Mouse (Mus musculus) CH12.LX (cell line): ENCODE measurements around the gene Synpo2l. TPM values are rescaled to one million over a fixed set of nuclear protein-coding genes. Genes with fewer than 3 reads are reported as not detected.

Experiments used
- DNase-seq: peaks from one replicate; pipeline ENCODE4 v3.0.0-alpha.2; 2013; ENCODE audit errors: extremely low read depth
- H3K27ac ChIP-seq: 2 replicates; pipeline ENCODE4 v1.5.1; 2012; ENCODE audit warnings: low read depth, mild to moderate bottlenecking, control low read depth, moderate library complexity; ENCODE audit not compliant: insufficient read depth
- H3K27me3 ChIP-seq: replicated peaks from 2 replicates; pipeline ENCODE3; 2012; ENCODE audit warnings: inconsistent platforms
- H3K36me3 ChIP-seq, 2 experiments: replicated peaks in 1 of 2; 2 replicates each; pipeline versions ENCODE3 to v1.6.1; 2012; ENCODE audit warnings: inconsistent platforms in 1 of 2, low read length in 1 of 2, mild to moderate bottlenecking in 1 of 2, mixed read lengths in 1 of 2, moderate library complexity in 1 of 2; ENCODE audit not compliant: control insufficient read depth in 1 of 2, insufficient read depth in 1 of 2
- H3K4me1 ChIP-seq, 2 experiments: 2 replicates each; pipeline ENCODE4 v1.6.1; 2012; ENCODE audit warnings: inconsistent platforms in 1 of 2, moderate library complexity in 1 of 2; ENCODE audit not compliant: insufficient read depth in 2 of 2, control insufficient read depth in 1 of 2
- H3K4me2 ChIP-seq: 2 replicates; pipeline ENCODE4 v1.6.1; 2012; ENCODE audit warnings: low read depth, mild to moderate bottlenecking, control low read depth; ENCODE audit not compliant: poor library complexity, insufficient read depth, severe bottlenecking
- H3K4me3 ChIP-seq, 3 experiments: fragments of 150-350 bp in 1 of 3; sonication (generic) in 1 of 3; replicated peaks in 1 of 3; 2 replicates each; pipeline versions ENCODE3 to v1.5.1; 2011 to 2012; ENCODE audit warnings: low read depth in 2 of 3, low read length in 2 of 3, mild to moderate bottlenecking in 2 of 3, moderate library complexity in 2 of 3, control low read depth in 1 of 3, improper control_type of control experiment in 1 of 3, inconsistent platforms in 1 of 3, mixed read lengths in 1 of 3; ENCODE audit not compliant: poor library complexity in 1 of 3
- H3K79me2 ChIP-seq: replicated peaks from 2 replicates; pipeline ENCODE4 v1.6.1; 2012; ENCODE audit warnings: mild to moderate bottlenecking, moderate library complexity; ENCODE audit not compliant: control insufficient read depth, poor library complexity, insufficient read depth, severe bottlenecking; ENCODE audit errors: extremely low read depth
- H3K9ac ChIP-seq: 2 replicates; pipeline ENCODE4 v1.6.1; 2012; ENCODE audit warnings: low read depth, mild to moderate bottlenecking, control low read depth, moderate library complexity; ENCODE audit not compliant: insufficient read depth
- H3K9me3 ChIP-seq: replicated peaks from 2 replicates; pipeline ENCODE3; 2012; ENCODE audit warnings: low read length, inconsistent platforms, mixed read lengths
- CHD1 ChIP-seq: IDR thresholded peaks from 2 replicates; pipeline ENCODE4 v1.6.1; 2012; ENCODE audit warnings: low read depth, low read length, improper control_type of control experiment, inconsistent platforms
- E2F4 ChIP-seq: IDR thresholded peaks from 2 replicates; pipeline ENCODE4 v1.6.1; 2011; ENCODE audit warnings: low read depth, low read length, improper control_type of control experiment; ENCODE audit not compliant: insufficient replicate concordance
- EP300 ChIP-seq: IDR thresholded peaks from 2 replicates; pipeline ENCODE4 v1.6.1; 2011; ENCODE audit warnings: low read length, improper control_type of control experiment
- IRF4 ChIP-seq: IDR thresholded peaks from 2 replicates; pipeline ENCODE4 v1.6.1; 2014; ENCODE audit warnings: low read depth, mild to moderate bottlenecking, inconsistent platforms, low read length, improper control_type of control experiment
- JUN ChIP-seq: IDR thresholded peaks from 2 replicates; pipeline ENCODE4 v1.6.1; 2011; ENCODE audit warnings: low read depth, mild to moderate bottlenecking, low read length, improper control_type of control experiment, moderate library complexity; ENCODE audit not compliant: insufficient read depth
- MAZ ChIP-seq: IDR thresholded peaks from 2 replicates; pipeline ENCODE4 v1.6.1; 2012; ENCODE audit warnings: low read depth, mild to moderate bottlenecking, inconsistent platforms, low read length, improper control_type of control experiment, moderate library complexity
- MEF2A ChIP-seq: IDR thresholded peaks from 2 replicates; pipeline ENCODE4 v1.6.1; 2014; ENCODE audit warnings: low read depth, mild to moderate bottlenecking, inconsistent platforms, low read length, improper control_type of control experiment, borderline replicate concordance
- NRF1 ChIP-seq: IDR thresholded peaks from 2 replicates; pipeline ENCODE4 v1.6.1; 2014; ENCODE audit warnings: low read depth, mild to moderate bottlenecking, inconsistent platforms, low read length, improper control_type of control experiment, moderate library complexity
- PAX5 ChIP-seq: IDR thresholded peaks from 2 replicates; pipeline ENCODE4 v1.6.1; 2012; ENCODE audit warnings: low read length, inconsistent platforms, mixed read lengths
- POLR2AphosphoS2 ChIP-seq: IDR thresholded peaks from 2 replicates; pipeline ENCODE4 v1.6.1; 2011; ENCODE audit warnings: low read depth, low read length, improper control_type of control experiment
- RAD21 ChIP-seq: IDR thresholded peaks from 2 replicates; pipeline ENCODE4 v1.6.1; 2011; ENCODE audit warnings: low read depth, mild to moderate bottlenecking, low read length, improper control_type of control experiment, moderate library complexity
- RCOR1 ChIP-seq: conservative IDR thresholded peaks from 2 replicates; pipeline ENCODE4 v1.6.1; 2012; ENCODE audit warnings: low read depth, mild to moderate bottlenecking, inconsistent platforms, low read length, improper control_type of control experiment
- SIN3A ChIP-seq: IDR thresholded peaks from 2 replicates; pipeline ENCODE4 v1.6.1; 2012; ENCODE audit warnings: low read length, improper control_type of control experiment, inconsistent platforms
- TCF12 ChIP-seq: IDR thresholded peaks from 2 replicates; pipeline ENCODE4 v1.6.1; 2014; ENCODE audit warnings: low read depth, mild to moderate bottlenecking, inconsistent platforms, low read length, improper control_type of control experiment
- UBTF ChIP-seq: IDR thresholded peaks from 2 replicates; pipeline ENCODE4 v1.6.1; 2012; ENCODE audit warnings: low read depth, mild to moderate bottlenecking, inconsistent platforms, low read length, improper control_type of control experiment, moderate library complexity
- USF1 ChIP-seq: IDR thresholded peaks from 2 replicates; pipeline ENCODE4 v1.6.1; 2014; ENCODE audit warnings: low read depth, mild to moderate bottlenecking, inconsistent platforms, low read length, improper control_type of control experiment
- USF2 ChIP-seq: conservative IDR thresholded peaks from 2 replicates; pipeline ENCODE4 v1.6.1; 2011; ENCODE audit warnings: low read depth, low read length, improper control_type of control experiment
- ZKSCAN1 ChIP-seq: IDR thresholded peaks from 2 replicates; pipeline ENCODE4 v1.6.1; 2012; ENCODE audit warnings: low read depth, inconsistent platforms, low read length, improper control_type of control experiment, borderline replicate concordance
- ZMIZ1 ChIP-seq: IDR thresholded peaks from 2 replicates; pipeline ENCODE4 v1.6.1; 2012; ENCODE audit warnings: low read depth, mild to moderate bottlenecking, inconsistent platforms, low read length, improper control_type of control experiment
- dilution Hi-C: fragments of 300-500 bp; cut with MboI; formaldehyde crosslinking; loops from 2 replicates; pipeline ENCODE4 v1.14.3; 2020; ENCODE audit warnings: low sequenced_read_pairs; ENCODE audit not compliant: extremely low pct_unique_long_range_greater_than_20kb, extremely low pct_ligation_motif_present
- in situ Hi-C: fragments of 300-500 bp; cut with MboI; formaldehyde crosslinking; loops from 3 replicates; pipeline ENCODE4 v1.14.3; 2019; ENCODE audit warnings: low sequenced_read_pairs, low pct_ligation_motif_present, low pct_unique_long_range_greater_than_20kb, mixed read lengths
- polyA plus RNA-seq: library from polyadenylated mRNA; unstranded; fragments of >175 nt; gene quantifications from 2 replicates; pipeline ENCODE4 v1.2.1, GENCODE M21; 2012; ENCODE audit warnings: low read depth; ENCODE audit not compliant: insufficient read length
- total RNA-seq, 2 experiments: library from RNA; depleted of rRNA; stranded (reverse); fragments of 300-350 nt in 1 of 2; fragments of >200 nt in 1 of 2; gene quantifications; 2 replicates each; pipeline ENCODE4 v1.2.3; 2012 to 2014

Synpo2l gene
- total and polyA plus RNA-seq, 3 experiments = 0.04 to 0.13 TPM; not detected in 1

DNA sequence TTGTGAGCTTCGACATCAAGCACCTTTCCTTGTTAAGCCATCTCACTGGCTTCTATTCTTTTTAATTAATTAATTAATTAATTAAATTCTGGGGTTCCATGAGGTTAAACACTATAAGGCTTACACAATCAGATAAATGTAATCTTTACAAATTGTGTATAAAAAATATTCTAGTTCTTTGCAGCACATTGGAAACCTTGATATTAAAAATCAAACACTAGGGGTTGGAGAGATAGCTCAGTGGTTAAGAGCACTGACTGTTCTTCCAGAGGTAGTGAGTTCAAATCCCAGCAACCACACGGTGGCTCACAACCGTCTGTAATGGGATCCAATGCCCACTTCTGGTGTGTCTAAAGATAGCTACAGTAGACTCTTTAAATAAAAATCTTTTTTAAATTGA is 45.2 kb downstream of the Synpo2l start:
- no peaks in the 10 kb centered on the region for H3K9me3 ChIP-seq
- H3K4me2 ChIP-seq = no peak overlapping the region
- peaks cover 0 to 35% of the 10 kb centered on the region in 2 experiments for H3K36me3 ChIP-seq
- H3K4me1 ChIP-seq = no peaks in the 10 kb centered on the region
- no peak overlapping the region for H3K9ac ChIP-seq
- in situ Hi-C loops (no loop called here), dilution Hi-C loops (no loop called here)
- H3K4me3 ChIP-seq = no peak overlapping the region
- H3K27ac ChIP-seq = no peak overlapping the region
- H3K27me3 ChIP-seq = no peaks in the 10 kb centered on the region
- TF ChIP-seq USF2 (no peak), RCOR1 (no peak), NRF1 (no peak), TCF12 (no peak), SIN3A (no peak), MEF2A (no peak), RAD21 (no peak), USF1 (no peak), E2F4 (no peak), ZKSCAN1 (no peak), MAZ (no peak), PAX5 (no peak), CHD1 (no peak), ZMIZ1 (no peak), EP300 (no peak), POLR2AphosphoS2 (no peak), UBTF (no peak), JUN (no peak), IRF4 (no peak)
- H3K79me2 ChIP-seq = no peaks in the 10 kb centered on the region
- no peak for DNase-seq

DNA sequence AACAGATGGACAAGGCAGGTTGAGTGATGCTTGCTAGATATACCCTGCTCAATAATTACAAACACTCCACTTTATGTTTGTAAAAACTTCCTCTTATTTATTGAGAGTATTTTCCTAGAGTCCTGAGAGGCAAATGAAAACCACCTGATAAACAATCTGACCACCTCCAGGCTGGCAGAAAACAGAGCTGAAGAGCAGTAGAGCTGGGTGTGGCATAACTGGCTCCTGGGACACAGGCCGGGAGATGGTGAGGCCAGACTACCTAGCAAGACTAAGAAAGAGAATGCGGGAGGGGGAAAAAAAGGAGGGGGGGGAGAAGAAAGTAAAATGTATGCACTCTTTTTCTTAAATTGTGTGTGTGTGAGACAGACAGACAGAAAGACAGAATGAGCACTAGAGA is 45.7 kb downstream of the Synpo2l start:
- dilution Hi-C loops = no loop called here
- no peaks in the 10 kb centered on the region for H3K79me2 ChIP-seq
- TF ChIP-seq USF1 (no peak), MEF2A (no peak), PAX5 (no peak)

More for the DNA sequence above, 45.7 kb downstream of the Synpo2l start:
- DNase-seq = no peak
- Histone ChIP-seq H3K27ac (no peak overlapping the region), H3K4me2 (no peak overlapping the region), H3K9me3 (no peaks in the 10 kb centered on the region), H3K4me3 (no peak overlapping the region), H3K4me1 (no peaks in the 10 kb centered on the region), H3K36me3 (peaks cover 0 to 34% of the 10 kb centered on the region in 2 experiments), H3K9ac (no peak overlapping the region), H3K27me3 (no peaks in the 10 kb centered on the region)
- in situ Hi-C loops = no loop called here
